Mouse (Mus musculus) urinary bladder, postnatal 14 days (tissue): Measurements from ENCODE around the gene Ttc19.
"Not testable (repeated sequence)": the region's sequence is repeated elsewhere in the genome, so short reads cannot be mapped to it uniquely, and the experiment has no call there.

Source experiments
- DNase-seq: peaks from one replicate; pipeline ENCODE4 v3.0.0; 2021; ENCODE audit warnings: low spot score

Ttc19 gene

DNA sequence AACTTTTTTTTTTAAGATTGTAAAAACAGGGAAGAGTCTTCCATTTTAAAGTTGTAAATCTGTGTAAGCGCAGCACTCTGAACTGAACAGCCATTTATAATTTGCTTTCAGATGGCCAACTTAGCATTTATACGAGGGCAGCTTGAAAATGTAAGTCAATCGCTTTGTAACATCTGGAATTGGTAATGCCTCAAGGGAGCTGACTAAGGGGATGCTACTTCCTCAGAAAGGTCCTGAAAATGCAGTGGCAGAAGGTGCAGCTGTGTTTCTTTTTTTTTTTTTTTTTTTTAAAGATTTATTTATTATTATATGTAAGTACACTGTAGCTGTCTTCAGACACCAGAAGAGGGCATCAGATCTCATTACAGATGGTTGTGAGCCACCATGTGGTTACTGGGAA lies 2.7 kb downstream of the Ttc19 start:
- DNase-seq: not testable (repeated sequence)

DNA sequence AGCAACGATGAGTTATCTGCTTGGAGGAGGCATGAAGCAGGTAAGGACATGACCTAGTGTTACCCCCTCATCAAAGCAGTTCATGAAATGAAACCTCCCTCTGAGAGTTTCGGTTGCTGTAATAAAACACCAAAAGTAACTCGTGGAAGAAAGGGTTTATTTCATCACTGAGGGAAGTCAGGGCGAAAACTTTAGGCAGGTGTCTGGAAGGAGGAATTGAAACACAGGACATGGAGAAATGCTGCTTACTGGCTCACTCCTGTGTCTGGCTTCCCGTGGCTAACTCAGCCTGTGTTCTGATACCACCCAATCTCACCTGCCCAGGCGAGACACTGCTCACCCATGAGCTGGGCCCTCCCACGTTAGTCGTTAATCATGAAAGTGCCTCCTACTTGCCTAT lies 3.7 kb downstream of the Ttc19 start:
- DNase-seq: no peak

DNA sequence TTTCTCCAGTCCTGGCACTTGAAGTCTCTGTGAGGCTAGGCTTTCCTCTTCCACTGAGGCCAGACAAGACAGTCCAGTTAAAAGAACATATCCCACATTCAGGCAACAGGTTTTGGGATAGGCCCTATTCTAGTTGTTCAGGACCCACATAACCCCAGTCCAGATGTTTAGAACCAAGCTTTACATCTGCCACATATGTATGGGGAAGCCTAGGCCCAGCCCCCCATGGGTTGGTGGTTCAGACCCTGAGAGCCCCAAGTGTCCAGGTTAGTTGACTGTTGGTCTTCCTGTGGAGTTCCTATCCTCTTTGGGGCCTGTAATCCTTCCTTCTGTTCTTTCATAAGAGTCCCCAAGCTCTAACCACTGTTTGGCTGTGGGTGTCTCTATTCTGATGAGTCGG lies 6.4 kb downstream of the Ttc19 start:
- no peak for DNase-seq

DNA sequence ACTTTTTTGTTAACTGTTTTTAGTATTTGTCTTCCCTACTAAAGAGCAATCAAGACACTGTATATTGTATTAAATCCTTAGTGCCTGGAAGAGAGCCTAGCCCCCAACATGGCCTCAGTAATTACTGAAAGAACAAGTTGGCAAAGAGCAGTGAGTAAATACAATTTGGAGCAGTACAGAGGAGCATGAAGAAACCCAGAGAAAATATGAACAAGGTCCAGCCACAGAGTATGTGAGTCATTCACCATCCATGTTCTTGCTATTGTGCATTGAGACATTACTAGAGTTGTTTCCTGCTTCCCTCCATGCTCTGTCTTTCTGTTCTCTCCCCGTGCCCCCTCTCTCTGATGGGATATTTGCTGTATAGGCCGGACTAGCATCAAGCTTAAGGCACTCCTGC lies 12.8 kb downstream of the Ttc19 start:
- no peak for DNase-seq

DNA sequence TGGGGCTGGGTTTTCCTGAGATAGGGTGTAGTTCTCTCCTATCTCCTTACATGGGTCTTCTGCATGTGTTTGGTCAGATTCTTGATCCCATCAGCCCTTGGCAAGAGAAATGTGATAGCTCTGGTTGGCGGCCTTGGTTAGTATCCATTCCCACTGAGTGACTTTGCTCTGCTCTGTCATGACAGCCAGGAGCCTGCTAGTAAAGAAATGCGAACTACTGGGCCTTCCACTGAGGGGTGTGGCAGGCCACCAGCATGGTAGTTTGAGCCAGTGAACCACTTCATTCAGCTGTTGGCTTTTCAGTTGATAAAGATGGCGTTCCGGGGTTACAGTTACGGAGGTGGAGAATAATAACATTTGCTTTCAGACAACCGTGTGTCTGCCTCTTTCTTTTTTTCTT lies 17.6 kb downstream of the Ttc19 start:
- no peak for DNase-seq

DNA sequence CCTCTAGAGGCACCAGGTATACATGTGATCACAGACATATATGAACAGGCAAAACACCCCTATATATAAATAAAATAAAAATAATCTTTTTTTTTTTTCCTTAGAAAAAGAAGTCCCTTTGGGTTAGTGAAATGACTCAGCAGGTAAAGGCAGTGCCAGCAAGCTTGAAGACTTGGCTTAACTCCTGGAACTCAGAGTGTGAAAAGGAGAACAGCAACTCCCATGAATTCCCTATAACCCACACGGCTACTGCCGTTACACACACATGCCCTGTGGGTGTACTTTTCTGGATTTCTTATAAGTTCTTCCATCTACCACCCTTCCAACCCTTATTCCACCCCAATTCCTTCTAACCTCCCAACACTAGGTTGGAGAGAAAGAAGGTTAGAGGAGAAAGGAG lies 24.6 kb downstream of the Ttc19 start:
- DNase-seq: no peak

DNA sequence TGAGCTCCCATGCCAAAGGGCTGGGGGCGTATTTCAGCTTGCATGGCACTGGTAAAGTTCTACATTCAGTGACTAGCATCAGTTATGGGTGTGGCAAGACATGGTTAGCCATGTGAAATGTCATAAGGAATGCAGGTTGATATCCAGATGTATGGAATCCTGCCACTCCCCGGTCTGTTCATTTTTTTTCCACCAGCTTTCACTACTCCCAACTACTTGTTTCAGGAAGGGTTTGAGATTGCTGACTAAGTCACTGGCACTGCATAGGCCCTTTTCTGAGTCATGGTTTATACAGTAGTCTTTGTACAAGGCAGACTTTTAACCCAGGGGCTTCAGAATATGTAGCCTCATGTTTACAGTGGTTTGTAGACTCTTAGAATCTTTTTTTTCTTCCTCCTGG lies 28.0 kb downstream of the Ttc19 start:
- no peak for DNase-seq

DNA sequence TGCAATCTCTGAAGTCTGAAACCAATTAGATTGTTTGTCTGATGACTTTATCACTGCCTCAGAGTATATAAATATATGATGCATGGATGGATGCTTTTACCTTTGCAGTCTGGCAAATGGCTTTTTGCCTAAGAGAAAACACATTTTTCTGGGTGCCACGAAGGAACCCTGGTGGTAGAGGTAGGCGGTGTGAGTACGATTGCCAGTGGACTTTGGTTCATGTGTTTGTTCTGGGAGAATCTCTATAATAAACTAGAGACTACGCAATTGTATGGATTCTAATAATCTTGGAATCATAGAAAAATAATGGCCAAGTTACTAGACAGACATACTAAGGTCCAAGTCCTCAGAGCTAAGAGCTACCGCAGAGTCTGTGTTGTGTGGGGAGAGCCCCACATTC lies 33.7 kb downstream of the Ttc19 start:
- no peak for DNase-seq

DNA sequence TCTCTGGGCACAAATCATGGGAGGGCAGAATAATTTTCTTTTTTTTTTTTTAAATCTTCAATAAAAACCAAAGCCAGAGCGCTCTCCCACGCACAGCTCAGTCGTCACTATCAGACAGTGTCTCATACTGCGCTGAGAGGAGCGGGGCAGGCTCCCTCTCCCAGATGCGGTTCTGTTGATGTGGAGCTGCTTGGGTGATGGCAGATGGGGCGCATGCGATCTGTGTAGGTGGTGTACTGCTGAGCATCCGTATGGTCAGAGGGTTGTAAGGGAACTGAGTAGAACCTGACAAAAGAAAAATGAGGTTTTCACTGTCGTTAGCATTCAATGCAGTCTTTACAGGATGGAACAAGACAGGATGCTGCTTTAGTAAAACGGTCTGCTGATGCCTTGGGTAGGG lies 36.5 kb downstream of the Ttc19 start:
- DNase-seq: no peak

DNA sequence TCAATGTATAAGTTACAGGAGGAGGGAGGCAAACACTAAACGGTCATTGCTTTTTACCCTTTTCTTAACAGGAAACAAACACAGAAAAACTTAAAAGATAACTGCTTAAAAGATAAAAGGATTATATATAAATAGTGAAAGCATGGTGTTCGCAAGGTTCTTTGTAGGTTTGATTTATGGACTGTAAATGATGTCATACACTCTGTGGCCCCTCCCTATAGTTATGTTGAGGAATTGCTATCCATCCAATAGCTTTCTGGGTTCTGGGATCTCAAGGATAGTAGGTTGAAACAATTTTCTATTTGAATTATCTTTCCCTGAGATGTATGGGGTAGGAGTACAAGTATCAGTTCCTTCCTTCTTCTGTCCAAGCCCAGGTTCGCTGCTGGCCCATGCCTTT lies 38.8 kb downstream of the Ttc19 start:
- no peak for DNase-seq

DNA sequence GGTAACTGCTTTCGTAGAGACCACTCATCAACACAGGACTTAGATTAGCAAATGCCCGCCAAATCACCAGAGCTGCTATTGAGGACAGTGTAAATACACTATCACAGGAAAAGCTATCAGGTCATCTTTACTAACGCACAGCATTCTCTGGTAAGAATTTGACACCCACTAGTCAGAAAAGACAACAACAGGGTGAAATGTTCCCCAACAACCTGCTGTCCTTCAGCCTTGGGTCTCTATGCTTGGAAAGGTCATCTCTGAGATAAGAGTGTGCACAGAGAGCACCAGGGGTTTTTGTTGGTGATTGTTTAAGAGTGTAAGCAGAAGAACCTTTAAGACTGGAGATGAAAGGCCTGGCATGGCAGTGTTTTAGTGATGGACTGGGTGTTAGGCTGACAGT lies 42.4 kb downstream of the Ttc19 start:
- no peak for DNase-seq

DNA sequence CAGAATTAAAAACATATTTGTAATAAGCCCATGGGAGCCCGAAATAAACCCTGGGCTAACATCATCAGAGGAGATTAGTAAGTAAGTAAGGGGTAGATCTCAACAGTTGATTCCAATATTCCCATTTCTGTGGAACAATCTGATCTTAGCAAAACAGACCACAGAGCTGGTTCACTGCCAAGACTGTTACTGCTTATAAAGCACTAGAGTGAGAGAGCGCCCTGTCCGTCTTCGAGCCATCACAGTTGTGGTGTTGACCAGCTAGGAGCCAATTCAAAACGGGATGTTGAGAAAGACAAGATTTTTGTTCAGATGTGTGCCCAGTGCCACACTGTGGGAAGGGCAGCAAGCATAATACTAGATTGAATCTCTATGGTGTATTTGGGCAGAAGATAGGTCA lies 49.9 kb downstream of the Ttc19 start:
- no peak for DNase-seq

DNA sequence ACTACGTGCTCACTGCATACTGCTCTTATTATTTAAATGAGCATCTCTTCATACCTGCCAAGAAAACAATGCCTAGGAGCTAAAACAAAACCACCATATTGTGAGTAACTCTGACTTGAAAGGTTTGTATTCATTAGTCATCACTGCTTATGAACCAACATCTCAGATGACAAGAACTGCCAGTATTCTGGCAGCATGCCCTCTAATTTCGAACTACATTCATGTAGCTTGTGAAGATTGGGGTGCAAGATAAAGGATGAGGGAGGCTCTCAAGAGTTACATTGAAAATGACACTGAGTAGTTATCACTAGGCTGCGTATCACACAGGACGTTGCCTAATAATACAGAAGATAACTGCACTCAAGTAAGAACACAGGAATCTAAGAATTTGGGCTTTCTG lies 51.0 kb downstream of the Ttc19 start:
- DNase-seq: no peak

DNA sequence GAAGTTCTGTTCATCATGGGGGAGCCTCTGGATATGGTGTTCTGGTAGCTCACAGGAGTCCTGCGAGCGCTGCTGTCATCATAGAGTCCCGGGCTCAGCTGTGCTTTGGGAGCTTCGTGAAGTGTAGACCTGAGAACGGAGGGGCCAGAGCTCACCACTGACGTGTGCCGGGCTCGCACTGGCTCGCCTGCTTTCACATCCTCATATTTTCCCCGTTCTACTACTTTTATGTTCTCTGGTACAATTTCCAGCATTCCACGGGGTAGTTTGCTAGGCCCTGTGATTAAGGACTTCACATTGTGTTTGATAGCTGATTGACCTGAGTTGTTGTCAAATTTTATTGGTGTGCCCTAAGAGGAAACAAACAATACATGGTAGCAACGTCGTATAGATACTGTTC lies 61.7 kb downstream of the Ttc19 start:
- no peak for DNase-seq

DNA sequence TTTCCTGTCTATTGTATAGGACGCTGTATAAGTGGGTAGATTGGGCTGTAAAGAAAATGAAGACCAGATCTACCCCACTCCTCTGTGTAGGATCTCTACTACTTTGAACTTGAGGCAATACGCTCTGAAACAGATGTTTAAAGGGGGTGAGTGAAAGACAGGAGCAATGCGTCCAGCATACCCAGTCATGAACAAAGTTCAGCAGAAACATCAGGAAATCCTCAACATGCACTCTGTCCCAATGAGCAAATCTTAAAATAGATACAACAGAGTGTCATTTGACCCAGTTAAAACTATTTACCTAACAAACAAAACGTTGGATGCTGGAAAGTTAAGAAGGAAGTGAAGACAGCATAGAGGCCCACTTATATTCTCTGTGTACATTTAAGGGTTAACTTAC lies 70.7 kb downstream of the Ttc19 start:
- no peak for DNase-seq

DNA sequence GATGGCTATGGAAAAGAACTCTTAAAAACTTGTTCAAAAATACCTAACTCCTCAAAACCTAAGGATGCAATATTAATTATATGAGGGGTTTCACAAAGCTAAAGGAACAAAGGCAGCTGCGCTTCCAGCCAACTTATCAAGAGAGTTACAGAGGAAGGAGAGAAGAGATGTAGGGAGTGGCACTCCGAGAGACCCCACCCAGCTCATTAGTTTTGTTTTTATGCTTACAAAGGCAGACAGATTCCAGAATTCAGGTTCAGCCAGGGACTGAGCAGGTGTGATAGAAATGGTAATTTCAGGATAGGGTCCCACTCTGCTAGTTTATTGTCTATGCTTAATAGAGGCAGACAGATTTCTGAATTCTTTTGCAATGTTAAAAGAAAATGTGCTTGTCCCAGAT lies 73.9 kb downstream of the Ttc19 start:
- DNase-seq: no peak

DNA sequence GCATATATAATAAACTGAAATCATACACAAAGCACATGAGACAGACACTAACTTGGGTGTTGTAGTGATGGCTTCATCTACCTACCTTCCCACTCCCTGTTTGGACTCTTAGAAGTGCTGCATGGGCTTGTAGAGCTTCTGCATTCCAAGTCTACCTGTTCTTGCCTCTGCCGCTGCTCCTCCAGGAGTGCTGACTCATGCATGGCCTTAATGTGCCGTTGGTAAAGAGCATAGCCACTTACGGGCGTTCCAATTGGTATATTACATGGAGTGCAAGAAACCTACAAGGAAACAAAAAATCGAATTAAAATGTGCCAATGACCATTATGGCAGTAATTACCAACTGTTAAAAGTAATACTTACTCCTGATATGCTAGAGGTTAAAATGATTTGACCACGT lies 85.6 kb downstream of the Ttc19 start:
- DNase-seq: no peak

DNA sequence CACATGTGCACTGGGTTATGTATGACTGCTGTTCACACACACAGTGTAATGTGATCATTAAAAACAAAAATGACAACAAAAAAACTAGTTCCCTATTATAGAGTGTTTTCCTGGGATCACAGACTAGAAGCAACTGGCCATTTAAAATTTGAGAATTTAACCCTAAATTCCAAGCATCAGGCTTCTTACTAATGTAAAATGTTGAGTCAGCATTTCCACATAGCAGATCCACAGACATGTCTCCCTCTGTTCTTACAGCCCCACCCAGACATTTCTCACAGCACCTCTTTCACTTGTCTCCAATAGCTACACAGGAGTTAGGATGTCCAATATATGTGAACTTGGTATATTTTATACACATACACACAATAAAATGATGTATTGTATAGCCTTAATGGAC lies 88.7 kb downstream of the Ttc19 start:
- no peak for DNase-seq

DNA sequence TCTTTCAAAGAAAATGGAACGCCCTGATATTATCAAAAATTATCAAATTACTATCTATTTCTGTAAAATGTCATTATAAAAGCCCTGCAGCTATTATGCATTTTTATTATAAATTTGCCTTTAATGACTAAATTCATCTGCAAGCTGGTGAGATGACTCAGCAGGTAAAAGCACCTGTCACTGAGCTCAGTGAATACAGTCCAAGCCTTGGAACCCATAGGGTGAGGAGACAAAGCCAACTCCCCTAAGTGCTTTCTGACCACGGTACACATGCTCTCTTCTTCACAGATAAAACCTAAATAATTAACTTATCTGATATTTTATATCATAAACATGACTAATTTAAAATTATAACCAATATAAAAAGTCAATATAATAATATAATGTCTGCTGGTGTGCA lies 90.5 kb downstream of the Ttc19 start:
- no peak for DNase-seq

DNA sequence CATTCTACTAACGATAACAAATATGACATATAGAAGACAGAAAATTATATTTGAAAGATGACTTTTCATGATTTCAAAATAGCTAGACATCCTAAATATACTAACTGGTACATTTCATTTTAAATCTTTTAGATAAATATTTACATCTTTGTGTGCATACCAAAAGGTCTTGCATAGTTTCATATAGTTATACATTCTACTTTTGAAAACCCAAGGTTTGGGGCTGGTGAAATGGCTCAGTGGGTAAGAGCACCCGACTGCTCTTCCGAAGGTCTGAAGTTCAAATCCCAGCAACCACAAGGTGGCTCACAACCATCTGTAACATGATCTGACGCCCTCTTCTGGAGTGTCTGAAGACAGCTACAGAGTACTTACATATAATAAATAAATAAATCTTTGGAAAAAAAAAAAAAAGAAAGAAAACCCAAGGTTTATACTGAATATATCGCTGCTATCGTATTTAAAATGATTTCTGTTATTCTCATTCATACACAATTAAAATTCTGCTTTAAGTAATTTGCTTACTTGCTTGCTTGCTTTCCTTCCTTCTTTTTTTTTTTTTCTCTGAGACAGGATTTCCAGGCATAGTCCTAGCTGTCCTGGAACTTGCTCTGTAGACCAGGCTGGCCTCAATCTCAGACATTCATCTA lies 96.1 kb downstream of the Ttc19 start:
- DNase-seq: not testable (repeated sequence)
